Mouse (Mus musculus): ENCODE measurements around the gene Prm3.

The Prm3 gene

GRCm38 (mm10) chr16:10770531-10771325, 20.0 kb downstream of the Prm3 start:
- DNase-seq (ENCODE audit: low spot score) = no peak

GRCm38 (mm10) chr16:10769661-10770060, 21.1 kb downstream of the Prm3 start:
- no peak for DNase-seq (ENCODE audit: low spot score)

GRCm38 (mm10) chr16:10768821-10769220, 21.9 kb downstream of the Prm3 start:
- no peak for DNase-seq (ENCODE audit: low spot score)

- DNase-seq (ENCODE audit: low spot score) = peak; percentile 83
These were observed 23.6 kb downstream of the Prm3 start for GRCm38 (mm10) chr16:10767158-10767557.

- DNase-seq (ENCODE audit: low spot score) = no peak
These were observed 26.4 kb downstream of the Prm3 start for GRCm38 (mm10) chr16:10764323-10764722.

GRCm38 (mm10) chr16:10763540-10764264, 27.0 kb downstream of the Prm3 start:
- no peak for DNase-seq (ENCODE audit: low spot score)

- DNase-seq (ENCODE audit: low spot score) = no peak
These were observed 28.0 kb downstream of the Prm3 start for GRCm38 (mm10) chr16:10762569-10763180.

GRCm38 (mm10) chr16:10761182-10761581, 29.5 kb downstream of the Prm3 start:
- DNase-seq (ENCODE audit: low spot score) = no peak

- DNase-seq (ENCODE audit: low spot score) = no peak
These were observed 34.5 kb downstream of the Prm3 start for GRCm38 (mm10) chr16:10756168-10756567.

- DNase-seq (ENCODE audit: low spot score) = no peak
These were observed 36.0 kb downstream of the Prm3 start for GRCm38 (mm10) chr16:10754521-10755296.

GRCm38 (mm10) chr16:10749824-10750223, 40.9 kb downstream of the Prm3 start:
- DNase-seq (ENCODE audit: low spot score) = no peak

- DNase-seq (ENCODE audit: low spot score) = no peak
These were observed 41.5 kb downstream of the Prm3 start for GRCm38 (mm10) chr16:10749226-10749625.

- DNase-seq (ENCODE audit: low spot score) = no peak
These were observed 49.6 kb downstream of the Prm3 start for GRCm38 (mm10) chr16:10741082-10741481.

Data from testis, postnatal 10 days (tissue).